Mouse (Mus musculus) embryonic stem cell, embryonic (primary cell): Measurements from ENCODE around the gene Acsl5.

Source experiments
- CTCF ChIA-PET, 4 experiments: fragments of 300-600 bp in 2 of 4; fragments of 350-600 bp in 2 of 4; sonication (Branson Sonifier 250); formaldehyde crosslinking; loops; one replicate each; lab custom pipeline; 2022; ENCODE audit warnings: inconsistent platforms in 2 of 4; lab: Charles Lee
- POLR2A ChIA-PET, 4 experiments: fragments of 300-600 bp in 2 of 4; fragments of 350-600 bp in 2 of 4; sonication (Branson Sonifier 250); formaldehyde crosslinking; loops; one replicate each; lab custom pipeline; 2022; ENCODE audit warnings: antibody characterized with exemption in 4 of 4, inconsistent platforms in 1 of 4; lab: Charles Lee

Acsl5 gene

DNA sequence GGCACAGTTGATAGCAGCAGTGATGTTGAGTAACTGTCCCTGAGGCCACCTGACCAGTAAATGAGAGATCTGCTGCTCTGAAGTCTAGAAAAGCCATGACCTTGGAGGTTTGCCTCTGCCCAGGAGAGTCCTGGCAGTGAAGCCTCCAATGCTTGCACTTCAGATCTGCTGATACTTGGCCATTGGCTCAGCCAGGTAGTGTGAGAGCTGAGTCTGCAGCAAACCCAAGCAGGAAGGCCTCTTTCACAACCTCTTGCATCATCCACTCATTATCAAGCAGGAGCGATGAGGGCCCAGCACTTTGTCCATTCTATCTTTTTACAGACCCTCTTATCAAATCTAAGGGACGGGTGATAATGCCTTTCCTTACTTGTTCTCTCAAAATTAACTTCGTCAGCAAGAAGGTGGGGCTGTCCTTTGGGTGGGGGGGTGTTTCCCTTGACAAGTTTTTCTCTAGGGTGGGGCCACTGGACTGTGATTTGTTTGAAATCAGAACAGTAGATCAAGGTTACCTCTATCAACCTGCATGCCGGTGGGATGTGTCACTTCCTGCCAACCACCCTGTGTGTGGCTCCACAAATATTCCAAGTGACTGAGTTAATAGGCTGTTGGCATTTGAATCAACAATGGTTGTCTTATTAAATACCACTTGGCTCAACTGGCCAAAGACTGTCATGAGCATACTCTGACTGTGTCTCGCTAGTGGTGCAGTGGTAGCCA is 6.1 kb downstream of the Acsl5 start:
- ChIA-PET POLR2A (no interaction called here), CTCF (no interaction called here)

DNA sequence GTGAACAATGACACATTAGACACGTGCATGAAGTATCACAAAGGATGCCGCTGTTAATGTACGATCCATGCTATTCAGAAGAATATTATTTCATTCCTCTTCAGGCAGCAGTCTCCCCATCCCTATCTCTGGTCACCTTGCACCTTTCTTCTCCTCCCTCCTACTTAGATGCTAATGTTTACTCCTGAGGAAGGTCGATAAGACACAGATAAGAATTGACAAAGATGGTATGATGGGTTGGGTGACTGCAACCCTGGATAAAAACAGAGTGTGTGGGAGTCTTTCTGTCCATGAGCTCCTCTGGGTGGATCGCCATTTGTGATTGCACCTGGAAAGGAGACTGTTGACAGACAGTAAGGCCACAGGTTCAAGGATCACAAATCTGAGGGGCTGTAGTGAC is 6.8 kb downstream of the Acsl5 start:
- ChIA-PET POLR2A (interaction anchor here in 1 of 4 experiments (1.8 kb wide), 1 partner anchor 12 kb away, joined by 6 read pairs; no protein-coding TSS in a partner anchor), CTCF (no interaction called here)

DNA sequence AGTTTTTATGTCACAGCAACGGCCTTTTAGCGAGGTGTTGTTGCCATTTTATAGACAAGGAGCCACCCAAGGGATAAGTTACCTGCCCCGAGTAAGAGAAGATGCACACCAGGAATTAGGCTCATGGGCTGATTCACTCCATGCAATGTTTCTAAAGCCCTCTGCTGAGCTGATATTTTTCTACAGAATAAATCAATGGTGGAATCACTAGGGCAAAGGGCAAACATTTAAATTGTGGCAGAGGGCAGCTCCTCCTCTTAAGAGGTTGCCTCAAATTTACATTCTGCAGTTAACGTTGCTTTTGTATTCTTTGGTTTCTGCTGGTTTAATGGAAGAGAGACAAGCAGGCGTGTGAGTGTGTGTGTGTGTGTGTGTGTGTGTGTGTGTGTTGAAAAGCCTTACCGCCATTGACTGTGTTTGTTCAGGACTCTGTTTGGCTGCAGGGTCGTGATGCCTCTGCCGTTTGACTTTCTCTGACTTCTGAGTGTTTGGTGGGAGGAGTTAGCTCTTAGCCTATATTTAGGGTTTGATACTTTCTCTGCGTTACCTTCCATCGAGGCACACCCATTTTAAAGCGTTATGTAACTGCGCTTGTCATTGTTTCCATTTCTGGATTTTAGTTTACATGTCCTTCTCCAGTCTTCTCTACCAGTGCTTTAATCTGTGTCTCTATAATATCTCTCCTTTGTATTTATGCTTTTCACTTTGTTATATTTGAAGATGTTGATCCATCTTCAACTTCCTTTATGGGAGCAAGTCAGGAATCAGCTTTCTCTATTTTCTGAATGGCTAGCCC is 8.8 kb downstream of the Acsl5 start:
- CTCF ChIA-PET = interaction anchor here in 2 of 4 experiments (0.6 to 1.5 kb wide), 3 partner anchors 15 to 1659 kb away, joined by 3 to 4 read pairs (median 3); no protein-coding TSS in a partner anchor
- POLR2A ChIA-PET = interaction anchor here in 2 of 4 experiments (0.6 to 2.6 kb wide), 3 partner anchors 10 to 275 kb away, joined by 6 to 9 read pairs (median 8); no protein-coding TSS in a partner anchor

DNA sequence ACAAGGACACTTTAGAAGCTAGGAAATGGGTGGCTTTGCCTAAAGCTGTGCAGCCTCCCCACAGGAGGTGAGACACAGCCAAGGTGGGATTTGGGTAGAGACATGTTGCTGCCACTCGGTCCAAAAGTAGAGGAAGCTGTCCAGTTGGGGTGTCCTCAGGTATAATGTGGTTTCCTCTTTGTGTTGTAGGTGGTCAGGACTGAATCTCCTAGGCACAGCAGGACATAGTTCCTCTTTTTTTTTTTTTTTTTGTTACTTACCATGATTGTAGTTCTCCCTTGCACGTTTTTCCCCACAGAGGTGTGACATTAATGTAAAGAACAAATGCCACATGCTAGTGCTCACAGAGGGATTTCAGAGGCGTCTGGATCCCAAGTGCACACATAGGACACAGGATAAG is 13.5 kb downstream of the Acsl5 start:
- CTCF ChIA-PET = no interaction called here
- POLR2A ChIA-PET = interaction anchor here in 2 of 4 experiments (0.7 to 5.1 kb wide), 3 partner anchors 11 to 48 kb away, joined by 3 to 25 read pairs (median 5); no protein-coding TSS in a partner anchor

DNA sequence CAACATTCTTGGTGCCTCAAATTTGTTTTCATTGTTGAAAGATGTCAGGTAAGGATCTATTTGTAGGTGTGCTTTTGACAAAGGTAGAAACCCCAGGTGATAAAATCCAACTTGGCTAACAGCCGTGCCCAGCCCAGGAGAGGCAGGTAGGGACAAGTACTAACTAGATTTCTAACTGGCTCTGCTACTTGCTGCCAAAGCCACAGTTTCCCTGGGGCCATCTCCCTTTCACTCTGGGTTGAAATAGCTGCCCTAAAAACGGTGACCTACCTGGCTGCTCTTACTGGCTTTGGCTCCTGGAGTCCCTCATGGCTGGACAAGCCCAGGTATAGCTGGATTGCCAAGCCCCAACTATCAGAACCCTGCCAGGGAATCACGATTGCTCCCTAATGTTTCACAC is 15.0 kb downstream of the Acsl5 start:
- POLR2A ChIA-PET = interaction anchor here in 2 of 4 experiments (1.2 to 5.1 kb wide), 3 partner anchors 13 to 49 kb away, joined by 3 to 25 read pairs (median 3); partner anchors contain the start of genes Vti1a (in 1 of the 2) and Zdhhc6 (in 1 of the 2)
- CTCF ChIA-PET = no interaction called here

DNA sequence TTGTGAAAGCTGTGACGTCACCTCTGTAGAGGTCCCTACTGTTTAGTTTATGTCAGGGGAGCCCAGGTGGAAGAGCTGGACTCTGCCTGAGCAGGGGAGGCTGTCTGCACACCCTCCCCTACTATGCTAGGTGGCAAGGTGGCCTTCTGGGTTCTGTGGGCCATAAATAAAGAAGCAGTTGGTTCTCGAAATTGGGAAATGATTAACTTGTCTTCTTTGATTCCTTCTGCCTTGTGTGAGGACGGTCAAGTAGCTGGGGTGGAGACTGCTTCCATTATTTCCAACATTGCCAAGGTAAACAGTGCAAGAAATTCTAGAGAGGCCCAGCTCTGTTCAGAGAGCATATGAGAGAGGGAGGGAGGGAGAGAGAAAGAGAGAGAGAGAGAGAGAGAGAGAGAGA is 16.4 kb downstream of the Acsl5 start:
- POLR2A ChIA-PET = interaction anchor here in 2 of 4 experiments (0.6 to 4.5 kb wide), 5 partner anchors 8 to 553 kb away, joined by 3 to 24 read pairs (median 6); no protein-coding TSS in a partner anchor
- CTCF ChIA-PET = interaction anchor here in 1 of 4 experiments (0.8 kb wide), 1 partner anchor 440 kb away, joined by 3 read pairs; no protein-coding TSS in a partner anchor

DNA sequence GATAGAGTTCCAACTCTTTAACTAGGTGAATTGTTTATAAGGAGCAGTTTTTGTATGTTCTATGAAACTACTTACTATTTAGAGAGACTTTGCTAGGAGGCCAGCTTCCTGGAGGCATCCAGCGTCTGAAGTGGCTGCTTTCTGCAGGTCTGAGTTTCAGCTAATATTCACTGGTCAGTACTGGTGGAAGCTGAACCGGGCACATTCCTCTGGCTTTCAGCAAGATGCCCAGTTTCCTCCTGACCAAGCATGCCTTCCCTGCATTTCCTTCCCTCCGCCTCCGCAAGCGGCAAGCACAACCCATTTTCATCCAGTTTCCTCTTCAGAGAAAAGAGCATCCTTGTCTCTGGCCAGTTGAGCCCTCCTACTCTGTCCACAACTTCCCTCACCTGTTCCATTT is 17.3 kb downstream of the Acsl5 start:
- ChIA-PET POLR2A (interaction anchor here in 3 of 4 experiments (0.9 to 4.5 kb wide), 4 partner anchors 15 to 43 kb away, joined by 3 to 24 read pairs (median 12); no protein-coding TSS in a partner anchor), CTCF (no interaction called here)

DNA sequence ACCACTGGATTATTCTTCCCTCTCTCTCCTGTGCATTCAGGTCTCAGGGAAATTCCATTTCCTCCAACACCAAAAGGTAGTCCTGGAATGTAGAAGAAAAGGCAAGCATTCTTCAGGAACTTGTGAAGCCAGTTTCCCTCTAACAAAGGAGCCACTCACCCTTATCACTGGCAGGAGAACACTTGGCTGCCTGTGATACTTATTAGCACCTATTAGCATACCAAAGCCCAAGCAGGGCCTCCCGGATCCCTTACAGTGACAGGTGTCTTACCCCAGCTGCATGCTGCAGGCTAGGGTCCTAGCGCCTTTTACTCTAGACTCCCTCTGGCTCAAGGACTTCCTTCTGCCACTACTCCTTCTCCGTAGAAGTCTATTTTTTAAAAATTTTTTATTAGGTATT is 19.7 kb downstream of the Acsl5 start:
- ChIA-PET POLR2A (interaction anchor here in 3 of 4 experiments (1.0 to 4.5 kb wide), 8 partner anchors 11 to 53 kb away, joined by 3 to 24 read pairs (median 5); no protein-coding TSS in a partner anchor), CTCF (interaction anchor here in 3 of 4 experiments (0.5 to 1.0 kb wide), 3 partner anchors 53 to 65 kb away, joined by 3 read pairs; no protein-coding TSS in a partner anchor)

DNA sequence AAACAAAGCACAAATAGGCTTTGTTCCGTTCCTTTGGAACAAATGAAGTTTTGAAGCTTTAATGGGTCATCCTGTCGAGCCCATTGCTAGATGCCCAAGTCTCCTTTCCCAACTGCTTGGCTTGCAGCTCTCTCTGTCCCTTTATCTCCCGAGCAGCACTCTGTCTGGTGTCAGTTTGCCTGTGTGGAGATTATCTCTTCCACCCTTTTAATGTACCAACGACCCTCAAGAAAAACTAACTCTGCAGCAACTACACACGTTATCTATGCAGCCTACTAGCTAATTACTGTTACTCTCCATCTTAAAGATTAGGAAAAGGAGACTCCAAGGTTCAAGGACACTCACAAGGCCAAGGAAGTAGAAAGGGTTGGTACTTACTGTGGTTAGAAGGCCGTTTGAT is 21.6 kb downstream of the Acsl5 start:
- ChIA-PET CTCF (interaction anchor here in 1 of 4 experiments (0.5 kb wide), 1 partner anchor 1936 kb away, joined by 3 read pairs; no protein-coding TSS in a partner anchor), POLR2A (interaction anchor here in 1 of 4 experiments (0.9 kb wide), 1 partner anchor 26 kb away, joined by 5 read pairs; no protein-coding TSS in a partner anchor)

DNA sequence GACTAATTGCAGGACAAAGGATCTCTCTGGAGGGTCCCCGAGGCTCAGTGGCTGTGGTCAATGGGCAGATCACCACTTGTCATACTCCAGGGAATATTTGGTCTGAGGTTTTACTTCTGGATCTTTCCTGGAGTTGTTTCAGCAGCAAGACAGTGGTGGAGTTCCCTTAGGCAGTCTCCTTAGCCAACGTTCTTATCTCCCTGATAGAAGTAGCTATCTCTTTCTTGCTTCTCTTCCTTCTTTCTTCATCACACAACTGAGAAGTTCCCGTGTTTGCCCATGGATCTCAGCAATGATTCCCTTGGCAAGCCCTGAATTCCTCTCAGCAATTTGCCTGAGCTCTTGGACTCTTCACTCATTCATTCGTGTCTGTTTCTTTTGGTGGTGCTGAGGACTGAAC is 24.4 kb downstream of the Acsl5 start:
- ChIA-PET CTCF (interaction anchor here in 1 of 4 experiments (1.4 kb wide), 1 partner anchor 58 kb away, joined by 4 read pairs; no protein-coding TSS in a partner anchor), POLR2A (interaction anchor here in 1 of 4 experiments (1.1 to 1.3 kb wide), 2 partner anchors 8 to 14 kb away, joined by 3 to 8 read pairs; no protein-coding TSS in a partner anchor)

DNA sequence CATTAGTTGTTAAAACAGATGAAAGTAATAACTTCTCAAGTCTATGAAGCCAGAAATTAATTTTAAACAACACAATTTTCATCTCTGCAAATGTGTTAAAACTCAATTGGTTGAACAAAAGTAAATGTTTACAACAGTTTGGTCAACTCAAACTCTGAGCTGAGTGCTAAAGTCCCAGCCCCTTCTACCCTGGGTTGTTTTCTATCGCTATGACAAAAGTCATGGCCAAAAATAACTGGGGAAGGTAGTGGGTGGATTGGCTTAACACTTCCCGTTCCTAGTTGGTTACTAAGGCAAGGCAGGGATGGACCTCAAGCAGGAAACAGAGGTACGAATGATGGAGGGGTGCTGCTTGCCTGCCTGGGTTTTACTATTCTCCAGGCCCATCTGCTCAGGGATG is 25.0 kb downstream of the Acsl5 start:
- CTCF ChIA-PET = interaction anchor here in 1 of 4 experiments (1.4 kb wide), 1 partner anchor 58 kb away, joined by 4 read pairs; no protein-coding TSS in a partner anchor
- POLR2A ChIA-PET = interaction anchor here in 1 of 4 experiments (1.1 to 1.6 kb wide), 4 partner anchors 9 to 22 kb away, joined by 3 to 8 read pairs (median 3); no protein-coding TSS in a partner anchor

DNA sequence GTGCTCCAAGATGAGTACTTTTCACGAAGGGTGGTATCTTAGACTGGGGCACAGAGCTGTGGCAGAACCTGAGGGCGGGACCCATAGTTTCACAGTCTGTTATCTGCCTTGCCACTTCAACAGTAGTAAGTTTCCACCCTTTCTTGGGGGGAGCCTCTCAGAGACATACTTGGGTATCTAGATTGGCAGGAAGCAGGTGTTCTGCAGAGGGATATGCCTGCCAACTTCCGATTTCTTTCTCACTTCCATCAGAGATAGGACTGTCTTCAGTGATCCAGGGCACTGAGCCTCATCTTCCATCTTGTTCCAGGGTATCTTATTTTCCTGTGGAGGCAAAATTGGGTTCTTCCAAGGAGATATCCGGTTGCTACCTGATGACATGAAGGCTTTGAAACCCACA is 32.4 kb downstream of the Acsl5 start:
- ChIA-PET CTCF (no interaction called here), POLR2A (no interaction called here)

DNA sequence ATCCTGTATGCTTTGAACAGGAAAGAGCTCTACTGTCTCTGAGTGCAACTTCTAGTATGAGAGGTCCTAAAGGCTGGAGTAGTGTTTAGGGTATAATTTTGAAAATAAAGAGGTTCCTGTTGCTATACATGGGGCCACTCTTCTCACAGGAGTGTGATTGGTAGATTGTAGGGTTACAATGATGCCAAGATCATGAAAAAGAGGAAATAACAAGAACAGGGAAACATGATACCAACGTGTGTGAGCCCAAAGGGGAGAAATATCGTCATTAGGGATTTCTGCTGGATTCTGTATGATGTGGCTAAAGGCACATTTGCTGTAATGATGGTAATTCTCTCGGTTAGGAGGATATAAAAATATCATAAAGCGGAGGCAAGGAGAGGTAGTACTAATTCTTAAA is 34.3 kb downstream of the Acsl5 start:
- ChIA-PET CTCF (interaction anchor here in 1 of 4 experiments (1.5 kb wide), 1 partner anchor 68 kb away, joined by 4 read pairs; no protein-coding TSS in a partner anchor), POLR2A (interaction anchor here in 2 of 4 experiments (0.5 to 1.2 kb wide), 5 partner anchors 9 to 143 kb away, joined by 3 to 6 read pairs (median 3); no protein-coding TSS in a partner anchor)

DNA sequence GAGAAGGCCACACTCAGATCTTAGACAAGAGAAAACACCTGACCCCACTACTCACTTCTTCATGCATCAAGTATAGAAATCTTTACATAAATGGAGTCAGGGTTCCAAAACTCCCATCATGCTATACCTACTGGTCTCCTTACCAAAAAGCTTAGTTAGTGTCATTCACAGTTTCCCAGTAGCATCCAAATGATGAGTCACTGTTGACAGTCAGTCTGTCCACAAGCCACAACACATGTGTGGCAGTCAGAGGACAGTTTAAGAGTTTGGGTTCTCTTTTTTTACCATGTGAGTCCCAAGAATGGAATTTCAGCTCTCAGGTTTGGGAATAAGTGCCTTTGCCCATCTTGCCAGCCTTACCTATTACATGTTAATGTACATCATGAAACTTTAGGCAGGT is 37.2 kb downstream of the Acsl5 start:
- ChIA-PET CTCF (interaction anchor here in 1 of 4 experiments (0.6 kb wide), 1 partner anchor 28 kb away, joined by 3 read pairs; no protein-coding TSS in a partner anchor), POLR2A (interaction anchor here in 1 of 4 experiments (1.4 kb wide), 1 partner anchor 42 kb away, joined by 4 read pairs; no protein-coding TSS in a partner anchor)

DNA sequence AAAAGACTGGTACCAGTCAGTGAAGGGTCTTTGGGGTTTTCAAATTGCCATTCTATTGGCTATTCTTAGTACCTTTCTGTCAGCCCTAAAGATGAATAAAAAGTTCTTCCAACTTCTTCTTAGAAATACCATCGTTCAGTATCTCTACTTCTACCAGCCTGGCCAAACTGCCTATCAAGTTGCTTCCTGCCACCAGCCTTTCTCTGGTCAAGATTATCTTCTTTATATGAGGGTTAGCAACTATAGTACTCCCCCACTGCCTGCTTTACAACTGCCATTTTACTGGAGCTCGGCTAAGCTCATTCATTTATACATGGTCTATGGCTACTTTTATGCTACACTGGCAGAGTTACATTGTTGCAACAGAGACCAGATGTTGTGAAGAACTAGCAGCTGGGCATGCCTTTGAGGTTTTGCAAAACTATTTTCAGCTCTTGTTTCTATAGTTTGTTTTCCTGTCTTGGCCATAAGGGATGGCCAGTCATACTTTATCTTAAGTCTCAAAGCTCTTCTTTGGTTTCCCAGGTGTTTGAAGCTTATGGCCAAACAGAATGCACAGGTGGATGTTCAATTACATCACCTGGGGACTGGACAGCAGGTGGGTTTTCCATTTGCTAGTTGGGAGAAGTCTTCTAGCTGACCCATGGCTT is 39.0 kb downstream of the Acsl5 start:
- CTCF ChIA-PET = interaction anchor here in 1 of 4 experiments (1.0 kb wide), 1 partner anchor 72 kb away, joined by 3 read pairs; no protein-coding TSS in a partner anchor
- POLR2A ChIA-PET = interaction anchor here in 1 of 4 experiments (1.2 to 2.3 kb wide), 4 partner anchors 10 to 49 kb away, joined by 3 to 8 read pairs (median 3); no protein-coding TSS in a partner anchor

DNA sequence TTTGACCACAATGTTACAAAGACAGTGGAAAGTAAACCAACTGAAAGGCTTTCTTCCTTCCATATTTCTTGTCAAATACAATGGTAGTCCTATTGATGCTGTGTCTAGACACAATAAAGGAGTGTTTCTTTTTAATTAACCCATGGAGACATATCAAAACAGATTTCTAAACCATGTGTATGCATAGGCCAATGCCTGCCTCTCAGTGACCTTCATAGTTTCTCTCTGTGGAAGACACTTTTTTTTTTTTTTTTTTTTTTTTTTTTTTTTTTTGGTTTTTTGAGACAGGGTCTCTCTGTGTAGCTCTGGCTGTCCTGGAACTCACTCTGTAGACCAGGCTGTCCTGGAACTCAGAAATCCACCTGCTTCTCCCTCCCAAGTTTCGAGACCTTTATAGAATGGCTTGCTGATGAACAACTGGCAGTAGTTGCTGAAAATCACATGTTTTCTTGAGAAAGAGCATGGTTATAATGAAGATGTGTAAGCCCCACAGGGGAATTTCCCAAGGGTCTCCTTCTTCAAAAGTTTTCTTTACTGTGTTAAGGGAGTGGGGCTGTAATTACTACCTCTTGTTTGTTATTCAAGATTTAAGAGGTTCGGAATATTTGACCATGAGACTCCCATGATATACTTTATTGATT is 40.6 kb downstream of the Acsl5 start:
- ChIA-PET CTCF (interaction anchor here in 1 of 4 experiments (0.5 kb wide), 1 partner anchor 69 kb away, joined by 3 read pairs; no protein-coding TSS in a partner anchor), POLR2A (interaction anchor here in 2 of 4 experiments (0.6 to 1.2 kb wide), 5 partner anchors 12 to 349 kb away, joined by 3 to 7 read pairs (median 3); no protein-coding TSS in a partner anchor)

DNA sequence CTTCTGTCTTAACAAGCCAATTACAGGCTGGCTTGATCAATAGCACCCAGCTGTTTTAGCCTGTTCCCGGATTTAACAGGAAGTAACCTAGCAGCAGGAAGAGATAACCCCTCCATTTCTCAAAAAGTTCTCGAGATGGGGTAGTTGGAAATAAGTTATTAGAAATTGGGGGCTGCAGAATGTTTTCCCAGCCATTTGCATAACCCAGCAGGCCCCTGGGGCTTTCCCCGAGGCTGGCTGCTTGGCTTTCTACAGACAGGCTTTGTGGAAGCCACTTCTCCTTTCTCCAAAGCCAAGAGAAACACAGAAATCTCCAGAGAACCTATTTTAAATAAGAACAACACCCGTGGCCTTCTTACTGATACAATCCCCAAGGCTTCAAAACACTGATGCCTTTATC is 41.4 kb downstream of the Acsl5 start:
- ChIA-PET CTCF (no interaction called here), POLR2A (no interaction called here)
